Mouse (Mus musculus) limb, embryonic 15.5 days (tissue): ENCODE data around the gene Srsf7. TPM values are rescaled to one million over a fixed set of nuclear protein-coding genes. Genes with fewer than 3 reads are reported as not detected.
A peak's percentile ranks its signal among the peaks of the same experiment; 100 is the strongest.
"Not testable (repeated sequence)": the region's sequence is repeated elsewhere in the genome, so short reads cannot be mapped to it uniquely, and the experiment has no call there.

Source experiments
- ATAC-seq: fragments of 200-750 bp; cut with Nextera tagmentation; 2 replicates; pipeline ENCODE4 v1.8.0; 2017; ENCODE audit warnings: low read depth, moderate TSS enrichment; ENCODE audit not compliant: insufficient number of reproducible peaks, low FRiP score, low TSS enrichment
- H3K27ac ChIP-seq: fragments of 300-500 bp; sonication (generic); 2 replicates; pipeline ENCODE4 v1.5.1; 2015; ENCODE audit warnings: moderate library complexity, mild to moderate bottlenecking, inconsistent platforms
- H3K27me3 ChIP-seq: fragments of 300-500 bp; sonication (generic); 2 replicates; pipeline ENCODE4 v1.6.1; 2015; ENCODE audit warnings: inconsistent platforms
- H3K36me3 ChIP-seq: fragments of 300-500 bp; sonication (generic); 2 replicates; pipeline ENCODE4 v1.6.1; 2015; ENCODE audit warnings: inconsistent platforms
- H3K4me1 ChIP-seq: fragments of 300-500 bp; sonication (generic); 2 replicates; pipeline ENCODE4 v1.6.1; 2015; ENCODE audit warnings: inconsistent platforms
- H3K4me2 ChIP-seq: fragments of 300-500 bp; sonication (generic); 2 replicates; pipeline ENCODE4 v1.6.1; 2015; ENCODE audit warnings: mild to moderate bottlenecking, inconsistent platforms
- H3K4me3 ChIP-seq: fragments of 300-500 bp; sonication (generic); 2 replicates; pipeline ENCODE4 v1.5.1; 2015; ENCODE audit warnings: mild to moderate bottlenecking, inconsistent platforms
- H3K9ac ChIP-seq: fragments of 300-500 bp; sonication (generic); 2 replicates; pipeline ENCODE4 v1.6.1; 2015; ENCODE audit warnings: inconsistent platforms
- H3K9me3 ChIP-seq: fragments of 300-500 bp; sonication (generic); 2 replicates; pipeline ENCODE4 v1.6.1; 2016; ENCODE audit warnings: inconsistent platforms
- WGBS: fragments of 180-500 bp; shearing (Covaris S2); methylation state at CpG from one replicate; pipeline ENCODE4 v1.1.7; 2015; 5-methylcytosine and 5-hydroxymethylcytosine counted together
- polyA plus RNA-seq: library from polyadenylated mRNA; unstranded; fragments of >200 nt; fragmentation: Nextera tagmentation; extraction: Ambion mirVana; gene quantifications from 2 replicates; pipeline ENCODE4 v1.2.1, GENCODE M21; 2015

Srsf7 gene
- polyA plus RNA-seq, 1 experiment from 2014 or later, result 517 TPM

- not testable (repeated sequence) for H3K9me3 ChIP-seq, H3K27me3 ChIP-seq, H3K4me1 ChIP-seq, H3K36me3 ChIP-seq, ATAC-seq
- Histone ChIP-seq H3K4me3 (peak overlapping the region; percentile 60), H3K27ac (peak overlapping the region; percentile 92; the same call in 1 of the 2 replicates), H3K9ac (peak overlapping the region; percentile 66; the same call in 1 of the 2 replicates), H3K4me2 (peak overlapping the region; percentile 61)
- 56% methylated on average over 5 of the region's 5 CpGs for WGBS
Observed at GRCm38 (mm10) chr17:80225142-80225541, 18.0 kb upstream of the Srsf7 start.

GRCm38 (mm10) chr17:80224326-80225116 lies 17.4 kb upstream of the Srsf7 start, which contains the start of gene Gemin6:
Gemin6 (plus strand) TSS chr17:80224441.
- peak; percentile 93 for ATAC-seq
- peak within 1 kb of the TSS; percentile 61 for H3K4me2 ChIP-seq
- peak within 1 kb of the TSS; percentile 92 for H3K27ac ChIP-seq
- no peaks in the 10 kb centered on the region; the same call in 1 of the 2 replicates for H3K36me3 ChIP-seq
- H3K9me3 ChIP-seq, result no peaks in the 10 kb centered on the region
- peak within 1 kb of the TSS; percentile 60 for H3K4me3 ChIP-seq
- no peaks in the 10 kb centered on the region for H3K27me3 ChIP-seq
- WGBS, result under 1% methylated on average over 33 of the region's 33 CpGs
- H3K9ac ChIP-seq, result peak within 1 kb of the TSS; percentile 66
- H3K4me1 ChIP-seq, result peaks cover 6% of the 10 kb centered on the region

DNA sequence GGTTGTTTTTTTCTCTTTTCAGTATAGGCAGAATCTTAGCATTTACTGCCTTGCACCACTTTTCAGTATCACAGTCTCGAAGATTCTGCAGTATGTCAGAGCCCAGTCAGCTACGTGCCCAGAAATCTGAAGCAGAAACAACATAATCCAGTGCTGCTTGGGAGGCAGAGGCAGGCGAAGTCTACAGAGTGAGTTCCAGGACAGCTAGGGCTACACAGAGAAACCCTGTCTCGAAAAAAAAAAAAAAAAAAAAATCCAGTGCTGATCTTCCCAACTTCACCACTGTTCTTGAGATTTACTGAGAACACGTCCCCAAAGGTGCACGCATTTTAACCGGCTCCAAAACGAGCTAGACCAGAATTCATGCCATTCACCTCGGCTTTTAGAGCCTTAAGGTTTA lies 16.7 kb upstream of the Srsf7 start:
- H3K27ac ChIP-seq, result peak overlapping the region; percentile 92
- ATAC-seq, result peak; percentile 50; the same call in 1 of the 2 replicates
- peak overlapping the region; percentile 66 for H3K9ac ChIP-seq
- peak overlapping the region; percentile 61 for H3K4me2 ChIP-seq
- WGBS, result 10% methylated on average over 9 of the region's 9 CpGs
- H3K9me3 ChIP-seq, result no peaks in the 10 kb centered on the region
- peak overlapping the region; percentile 60 for H3K4me3 ChIP-seq
- H3K36me3 ChIP-seq, result no peaks in the 10 kb centered on the region; the same call in 1 of the 2 replicates
- H3K27me3 ChIP-seq, result no peaks in the 10 kb centered on the region
- peaks cover 3% of the 10 kb centered on the region; the same call in 1 of the 2 replicates for H3K4me1 ChIP-seq

GRCm38 (mm10) chr17:80221890-80222628 lies 15.0 kb upstream of the Srsf7 start:
- Histone ChIP-seq H3K9ac (no peak overlapping the region), H3K36me3 (no peaks in the 10 kb centered on the region), H3K4me3 (no peak overlapping the region), H3K27me3 (no peaks in the 10 kb centered on the region), H3K4me2 (no peak overlapping the region), H3K27ac (no peak overlapping the region), H3K4me1 (peaks cover 3% of the 10 kb centered on the region; the same call in 1 of the 2 replicates), H3K9me3 (no peaks in the 10 kb centered on the region)
- 82% methylated on average over 3 of the region's 3 CpGs for WGBS
- no peak for ATAC-seq

DNA sequence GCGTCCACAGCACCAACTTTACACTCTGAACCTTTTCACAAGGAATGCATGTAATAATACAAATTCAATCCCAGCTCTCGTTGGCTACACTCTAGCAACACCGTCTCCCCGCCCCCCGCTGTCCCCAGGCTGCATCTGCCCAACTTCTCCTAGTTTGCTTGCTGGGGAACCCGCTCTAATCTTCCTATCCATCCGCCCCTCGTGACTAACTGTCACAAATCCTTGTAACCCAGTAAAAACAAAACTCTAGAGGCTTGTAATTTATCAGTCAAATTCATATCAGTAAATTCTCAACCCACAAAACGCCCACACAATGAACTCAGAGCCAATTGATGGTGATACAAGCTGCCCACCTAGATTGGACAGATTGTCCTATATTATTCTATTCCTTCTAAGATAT lies 14.1 kb upstream of the Srsf7 start:
- Histone ChIP-seq H3K27ac (no peak overlapping the region), H3K36me3 (no peaks in the 10 kb centered on the region), H3K9me3 (no peaks in the 10 kb centered on the region), H3K4me1 (0 out of 2 replicates have a peak, but pooled peaks cover 3% of the 10 kb centered on the region), H3K9ac (no peak overlapping the region), H3K27me3 (no peaks in the 10 kb centered on the region), H3K4me3 (no peak overlapping the region), H3K4me2 (no peak overlapping the region)
- no peak for ATAC-seq
- WGBS, result 64% methylated on average over 9 of the region's 9 CpGs

DNA sequence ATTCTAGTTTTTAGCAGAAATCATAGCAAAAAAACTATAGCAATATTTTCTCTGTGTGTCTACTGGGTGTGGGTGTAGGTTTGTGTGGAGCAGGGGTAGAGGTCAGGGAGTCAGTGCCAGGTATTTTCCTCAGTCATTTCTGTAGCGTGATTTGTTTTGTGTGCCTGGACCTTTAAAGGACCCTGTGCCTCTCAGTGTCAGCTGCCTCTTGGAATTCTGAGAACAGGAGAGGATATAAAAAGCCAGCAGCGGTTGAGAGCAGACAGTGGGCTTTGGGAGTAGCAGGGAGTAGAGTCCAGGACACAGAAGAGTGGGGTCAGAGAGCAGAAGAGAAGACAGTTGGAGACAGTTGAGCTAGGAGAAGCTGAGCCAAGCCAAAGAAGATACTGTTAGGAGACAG lies 13.0 kb upstream of the Srsf7 start:
- H3K27me3 ChIP-seq, result no peaks in the 10 kb centered on the region
- H3K4me2 ChIP-seq, result no peak overlapping the region
- H3K4me1 ChIP-seq, result 0 out of 2 replicates have a peak, but pooled peaks cover 3% of the 10 kb centered on the region
- ATAC-seq, result no peak
- H3K27ac ChIP-seq, result no peak overlapping the region
- WGBS, result 69% methylated on average over 2 of the region's 2 CpGs
- no peak overlapping the region for H3K9ac ChIP-seq
- no peak overlapping the region for H3K4me3 ChIP-seq
- no peaks in the 10 kb centered on the region for H3K9me3 ChIP-seq
- H3K36me3 ChIP-seq, result no peaks in the 10 kb centered on the region

DNA sequence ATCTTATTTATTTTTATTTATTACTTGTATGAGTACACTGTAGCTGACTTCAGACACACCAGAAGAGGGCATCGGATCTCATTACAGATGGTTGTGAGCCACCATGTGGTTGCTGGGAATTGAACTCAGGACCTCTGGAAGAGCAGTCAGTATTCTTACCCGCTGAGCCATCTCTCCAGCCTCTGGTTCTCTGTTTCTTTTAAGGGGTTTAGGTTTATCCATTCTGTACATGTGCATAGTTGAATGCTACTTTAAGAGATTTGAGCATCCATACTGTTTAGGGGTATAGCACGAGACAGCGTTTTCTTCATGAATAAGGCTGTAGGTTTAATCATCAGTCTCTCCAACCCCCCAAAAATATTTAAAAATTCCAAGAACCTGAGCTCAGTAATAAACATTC lies 6.9 kb upstream of the Srsf7 start:
- H3K4me1 ChIP-seq, H3K9ac ChIP-seq, H3K4me3 ChIP-seq, H3K4me2 ChIP-seq, H3K36me3 ChIP-seq, ATAC-seq, H3K27me3 ChIP-seq, H3K27ac ChIP-seq, H3K9me3 ChIP-seq: not testable (repeated sequence)
- 91% methylated on average over 4 of the region's 4 CpGs for WGBS

DNA sequence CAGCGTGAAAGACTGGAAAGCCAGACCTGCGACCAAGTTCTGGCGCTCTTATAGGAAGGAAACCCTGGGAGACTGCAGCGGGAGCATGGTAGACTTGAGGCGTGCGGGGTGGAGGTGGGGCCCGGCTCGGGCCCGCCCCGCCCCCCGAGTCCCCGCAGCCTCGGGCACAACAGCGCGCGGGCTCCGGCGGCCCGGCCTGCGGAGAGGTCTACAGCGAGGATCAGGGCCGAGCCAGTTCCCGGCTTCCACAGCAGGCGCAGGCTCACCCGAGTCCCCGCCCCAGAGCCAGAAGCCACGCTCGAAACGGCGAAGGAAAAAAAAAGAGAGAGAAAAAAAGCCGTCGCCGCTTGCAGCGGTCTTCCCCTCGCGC lies 821 bp downstream of the Srsf7 start:
- Histone ChIP-seq H3K4me2 (peak overlapping the region; percentile 61), H3K9ac (peak overlapping the region; percentile 99), H3K4me3 (peak overlapping the region; percentile 95), H3K4me1 (peaks cover 9% of the 10 kb centered on the region), H3K27me3 (no peaks in the 10 kb centered on the region), H3K27ac (peak overlapping the region; percentile 99), H3K36me3 (peaks cover 28% of the 10 kb centered on the region), H3K9me3 (no peaks in the 10 kb centered on the region)
- WGBS, result under 1% methylated on average over 35 of the region's 36 CpGs
- ATAC-seq, result no peak

DNA sequence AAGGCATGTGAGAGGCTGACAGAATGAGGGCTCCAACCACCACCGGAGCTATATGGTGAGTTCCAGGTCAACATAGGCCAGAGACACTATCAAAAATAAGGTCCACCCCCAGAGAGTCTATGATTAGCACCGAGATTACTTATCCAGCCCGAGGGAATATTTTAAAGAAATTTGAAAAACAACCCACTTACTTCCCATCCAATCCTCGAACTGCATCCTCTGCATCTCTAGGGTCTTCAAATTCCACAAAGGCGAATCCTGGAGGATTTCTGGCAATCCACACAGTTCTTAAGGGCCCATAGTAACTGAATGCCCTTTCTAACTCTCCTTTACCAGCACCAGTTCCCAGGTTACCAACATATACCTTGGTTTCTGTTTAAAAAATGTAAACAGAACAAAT lies 1.4 kb downstream of the Srsf7 start:
- Histone ChIP-seq H3K9ac (peak overlapping the region; percentile 99), H3K27me3 (no peaks in the 10 kb centered on the region), H3K4me1 (peaks cover 9% of the 10 kb centered on the region), H3K4me3 (peak overlapping the region; percentile 95), H3K27ac (peak overlapping the region; percentile 99; the same call in 1 of the 2 replicates), H3K9me3 (no peaks in the 10 kb centered on the region), H3K36me3 (peaks cover 31% of the 10 kb centered on the region), H3K4me2 (peak overlapping the region; percentile 61)
- WGBS, result 19% methylated on average over 5 of the region's 5 CpGs
- no peak for ATAC-seq

DNA sequence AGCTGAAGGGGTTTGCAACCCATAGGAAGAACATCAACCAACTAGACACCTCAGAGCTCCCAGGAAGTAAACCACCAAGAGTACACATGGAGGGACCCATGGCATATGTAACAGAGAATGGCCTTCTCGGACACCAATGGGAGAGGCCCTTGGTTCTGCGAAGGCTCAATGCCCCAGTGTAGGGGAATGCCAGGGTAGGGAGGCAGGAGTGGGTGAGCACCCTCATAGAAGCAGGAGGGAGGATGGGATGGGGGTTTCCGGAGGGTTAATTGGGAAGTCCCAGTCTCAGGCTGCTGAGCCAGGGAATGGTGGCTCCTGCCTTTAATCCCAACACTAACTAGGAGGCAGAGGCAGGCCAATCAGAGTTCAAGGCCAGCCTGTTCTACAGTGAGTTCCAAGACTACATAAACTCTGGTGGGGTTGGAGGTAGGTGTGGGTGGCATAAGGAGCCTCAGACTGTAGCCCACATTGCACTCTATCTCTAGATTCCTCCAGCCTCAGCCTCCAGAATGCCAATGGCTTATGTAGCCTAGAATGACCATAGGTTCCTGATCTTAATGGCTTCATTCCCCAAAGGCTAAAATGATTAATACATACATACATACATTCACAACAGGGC lies 7.8 kb downstream of the Srsf7 start:
- H3K4me2 ChIP-seq, result no peak overlapping the region
- H3K4me1 ChIP-seq, result no peaks in the 10 kb centered on the region

DNA sequence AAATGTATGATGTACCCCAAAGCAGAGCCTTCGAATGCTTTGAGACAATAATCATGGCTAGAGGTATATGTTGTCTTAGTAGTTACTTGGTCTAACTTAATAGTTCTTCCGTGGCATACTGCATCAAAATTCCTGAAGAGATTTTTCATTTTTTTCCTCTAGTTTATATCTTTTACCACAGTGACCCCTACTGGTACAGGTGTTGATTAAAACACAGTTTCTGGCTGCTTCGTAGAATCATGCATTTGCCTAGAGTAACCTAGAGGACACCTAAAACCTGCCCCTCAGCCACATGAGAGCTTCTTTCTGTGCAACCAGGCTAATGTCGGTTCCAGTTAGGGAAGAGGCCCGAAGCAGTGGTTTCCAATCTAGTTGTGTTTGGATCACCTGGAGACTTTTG lies 14.0 kb downstream of the Srsf7 start:
- Histone ChIP-seq H3K9ac (no peak overlapping the region), H3K36me3 (peaks cover 26% of the 10 kb centered on the region), H3K4me3 (no peak overlapping the region), H3K27ac (no peak overlapping the region), H3K4me2 (no peak overlapping the region), H3K9me3 (no peaks in the 10 kb centered on the region), H3K4me1 (no peaks in the 10 kb centered on the region), H3K27me3 (no peaks in the 10 kb centered on the region)
- ATAC-seq, result no peak
- 63% methylated on average over 5 of the region's 5 CpGs for WGBS

More for the DNA sequence above, 7.8 kb downstream of the Srsf7 start:
- Histone ChIP-seq H3K4me3 (no peak overlapping the region), H3K27me3 (no peaks in the 10 kb centered on the region), H3K27ac (no peak overlapping the region), H3K9me3 (no peaks in the 10 kb centered on the region), H3K36me3 (peaks cover 71% of the 10 kb centered on the region), H3K9ac (no peak overlapping the region)
- no peak for ATAC-seq
- 94% methylated on average over 3 of the region's 3 CpGs for WGBS
